Mouse (Mus musculus): ENCODE measurements around the gene Parva.

The Parva gene

DNA sequence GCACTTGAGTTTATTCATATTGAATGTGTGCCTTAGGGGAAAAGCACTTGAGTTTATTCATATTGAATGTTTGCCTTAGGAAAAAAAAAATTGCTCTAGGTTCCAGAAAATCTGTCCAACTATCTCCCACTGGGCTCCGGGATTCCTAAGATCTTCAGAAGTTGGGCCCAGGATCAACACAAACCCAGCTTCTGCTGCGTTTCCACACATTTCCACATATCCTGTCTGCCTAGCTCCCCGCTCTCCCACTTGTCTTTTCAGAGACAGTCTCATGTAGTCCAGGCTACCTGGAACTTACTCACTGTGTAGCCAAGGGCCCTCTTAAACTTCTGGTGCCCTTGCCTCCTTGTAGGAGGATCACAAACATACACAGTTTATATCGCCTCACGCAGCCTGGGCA is 175.7 kb downstream of the Parva start:
- in situ Hi-C loops (cut with MboI), result no loop called here

DNA sequence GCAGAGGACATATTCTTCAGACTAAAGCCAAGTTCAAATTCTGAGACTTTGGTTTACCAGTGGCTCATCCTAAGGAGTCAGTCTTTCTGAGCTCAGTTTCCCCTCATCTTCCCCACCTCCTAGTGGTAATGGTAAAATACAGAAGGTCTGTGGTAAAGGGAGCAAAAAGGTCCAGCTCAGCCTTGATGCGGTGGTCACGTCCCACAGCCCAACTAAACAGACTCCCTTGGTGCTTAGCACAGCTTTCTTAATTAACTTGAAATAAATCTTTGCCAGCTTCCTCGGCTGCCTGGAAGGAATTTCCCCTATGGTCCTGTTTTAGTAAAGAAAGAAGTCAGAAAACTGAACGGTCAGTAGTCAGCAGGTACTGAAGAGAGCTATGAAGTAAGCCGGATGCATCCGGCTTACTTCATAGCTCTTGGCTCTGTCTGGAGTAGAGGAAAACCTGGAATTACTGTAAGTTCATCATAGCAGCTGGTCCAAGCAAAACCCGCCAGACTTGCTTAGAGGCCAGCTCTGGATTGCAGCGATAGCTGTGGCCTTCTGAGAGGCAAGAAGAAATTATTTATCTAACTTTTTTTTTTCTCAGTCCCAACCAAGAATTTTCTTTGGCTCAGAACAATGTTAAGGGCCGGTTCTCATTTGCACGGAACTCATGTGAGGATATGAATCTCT is 176.3 kb downstream of the Parva start:
- in situ Hi-C loops (cut with MboI), result no loop called here

DNA sequence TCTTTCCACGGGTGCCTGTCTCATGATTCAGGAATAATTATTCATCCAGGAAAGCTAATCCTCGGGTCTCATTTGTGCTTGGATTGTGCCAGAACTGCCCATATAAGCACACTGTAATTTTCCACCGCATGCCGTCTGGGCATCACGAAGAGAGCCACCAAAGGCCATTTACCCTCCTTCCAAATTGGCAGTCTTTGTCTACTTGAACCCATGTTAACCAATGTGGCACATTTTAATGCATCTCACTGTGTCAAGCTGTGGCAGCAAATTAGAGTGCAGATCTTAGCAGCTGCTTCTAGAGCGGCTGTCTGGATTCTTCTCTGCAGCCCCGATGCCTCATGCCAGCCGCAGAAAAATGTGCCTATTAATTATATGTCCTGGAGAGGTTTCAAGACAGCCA is 176.9 kb downstream of the Parva start:
- in situ Hi-C loops (cut with MboI), result no loop called here

DNA sequence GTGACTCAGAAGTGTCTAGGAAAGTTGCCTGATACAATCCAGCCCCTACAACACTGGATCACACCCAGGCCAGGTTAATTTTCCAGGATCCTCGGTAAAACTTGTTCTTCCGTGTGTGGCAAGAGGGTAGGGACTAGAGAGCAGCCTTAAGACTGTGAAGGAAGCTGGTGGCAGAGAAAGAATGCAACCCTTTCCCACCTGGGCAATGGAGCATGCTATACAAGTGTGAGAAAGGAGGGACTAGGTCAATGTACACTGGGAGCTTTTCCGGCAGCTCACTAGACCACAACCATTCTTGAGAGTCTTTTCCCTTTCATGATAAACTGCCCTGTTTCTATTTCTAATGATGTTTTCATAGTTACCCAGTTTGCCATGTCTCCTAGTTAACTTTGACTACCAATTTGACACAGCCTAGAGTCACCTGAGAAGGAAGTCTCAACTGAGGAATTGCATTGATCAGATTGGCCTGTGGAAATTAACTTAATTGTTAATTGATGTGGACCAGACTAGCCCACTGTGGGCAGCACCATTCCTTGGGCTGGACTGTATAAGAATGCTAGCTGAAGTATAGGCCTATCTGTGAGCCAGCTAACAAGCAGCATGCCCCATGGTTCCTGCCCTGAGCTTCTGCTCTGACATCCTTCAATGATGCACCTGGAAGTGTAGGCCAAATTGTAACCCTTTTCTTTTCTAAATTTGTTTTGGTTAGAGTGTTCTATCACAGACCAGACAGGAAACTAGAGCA is 186.9 kb downstream of the Parva start:
- in situ Hi-C loops (cut with MboI), result no loop called here

DNA sequence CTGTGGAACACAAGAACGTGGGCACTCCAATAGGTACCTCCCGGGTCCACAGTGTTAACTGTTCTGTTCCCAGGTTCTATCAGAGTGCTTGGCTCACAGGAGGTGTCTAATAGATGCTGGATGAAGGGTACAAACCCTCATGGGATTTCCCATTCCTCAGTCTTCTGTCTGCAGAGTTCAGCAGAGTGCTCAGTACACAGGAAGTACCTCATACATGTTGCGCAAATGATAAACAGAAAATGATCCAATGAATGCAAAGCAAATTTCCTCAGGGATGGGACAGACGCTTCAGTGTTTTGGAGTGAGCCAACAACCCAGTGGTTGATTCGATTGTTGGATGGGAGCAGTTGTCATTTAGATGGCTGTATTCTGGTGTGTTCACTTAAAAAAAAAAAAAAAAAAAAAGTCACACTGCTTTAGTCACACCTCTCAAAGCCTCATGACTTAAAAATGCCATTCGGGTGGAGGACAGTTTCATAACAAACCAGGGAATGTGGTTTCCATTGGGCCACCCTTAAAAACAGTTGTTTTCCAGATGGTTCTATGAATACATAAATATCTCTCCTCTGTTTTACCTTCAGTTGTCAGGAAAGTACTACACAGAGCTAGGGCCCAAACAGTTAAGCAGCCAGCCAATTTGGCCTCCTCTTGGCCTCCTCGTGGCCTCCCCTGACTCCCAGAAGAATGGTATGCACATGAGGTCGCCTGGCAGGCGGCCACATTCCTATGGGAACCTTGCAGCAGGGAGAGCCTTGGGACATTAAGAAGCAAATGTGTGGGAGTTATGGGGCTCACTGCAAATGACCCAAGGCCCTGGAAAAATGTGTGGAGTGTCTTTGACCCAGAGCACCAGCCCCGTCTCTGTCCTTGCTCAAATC is 187.7 kb downstream of the Parva start:
- in situ Hi-C loops (cut with MboI), result no loop called here

DNA sequence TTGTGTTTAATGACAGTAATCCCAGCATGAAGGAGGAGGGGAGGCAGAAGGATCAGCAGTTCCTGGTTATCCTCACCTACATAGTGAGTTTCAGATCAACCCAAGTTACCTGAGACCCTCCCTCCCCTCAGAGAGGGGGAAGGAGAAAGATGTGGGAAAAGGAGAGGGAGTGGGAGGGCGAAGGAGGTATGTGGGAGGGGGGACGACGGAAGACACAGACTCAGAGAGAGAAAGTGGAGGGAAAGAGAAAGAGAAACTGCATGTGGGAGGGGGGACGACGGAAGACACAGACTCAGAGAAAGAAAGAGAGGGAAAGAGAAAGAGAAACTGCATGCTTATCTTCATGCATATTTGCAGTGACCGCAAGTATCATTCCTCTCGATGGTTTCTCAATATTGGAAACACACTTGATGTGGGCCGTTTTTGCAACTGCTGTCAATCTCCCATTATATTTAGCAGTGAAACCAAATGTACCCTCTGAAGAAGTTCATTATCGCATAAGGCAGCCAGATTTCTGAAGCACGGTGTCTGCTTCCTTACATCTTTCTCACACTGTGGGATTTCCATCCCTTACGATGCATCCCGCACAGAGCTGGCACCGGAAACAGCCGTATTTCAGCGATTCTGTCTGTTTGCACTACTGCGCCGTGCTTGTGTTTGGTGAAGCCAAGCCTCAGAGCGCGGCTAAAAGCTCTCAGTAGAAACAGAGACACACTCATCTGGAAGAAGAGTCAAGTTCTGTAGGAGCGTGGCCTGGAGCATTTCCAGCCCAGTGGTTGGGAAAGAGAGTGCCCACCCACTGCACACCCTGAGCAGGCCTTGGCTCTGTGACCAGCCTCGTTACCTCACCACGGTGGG is 193.2 kb downstream of the Parva start:
- in situ Hi-C loops (cut with MboI), result no loop called here

DNA sequence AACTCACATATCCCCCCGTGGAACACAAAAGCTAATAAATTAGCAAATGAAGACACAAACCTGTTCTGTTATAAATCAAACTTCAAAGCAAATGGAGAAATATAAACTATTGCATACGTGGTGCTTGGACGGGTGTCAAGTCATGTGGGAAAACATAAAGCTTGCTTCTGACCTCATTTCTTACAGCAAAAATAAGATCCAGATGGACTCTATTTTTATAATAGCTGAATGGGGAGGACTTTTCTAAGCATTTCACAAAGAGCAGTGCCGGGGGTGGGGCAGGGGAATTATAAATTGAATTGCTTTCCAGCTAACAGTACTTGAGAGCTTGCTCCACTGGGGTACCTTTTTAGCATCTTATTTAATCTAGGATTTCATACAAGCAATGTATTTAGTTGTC is 200.2 kb downstream of the Parva start:
- in situ Hi-C loops (cut with MboI), result no loop called here

DNA sequence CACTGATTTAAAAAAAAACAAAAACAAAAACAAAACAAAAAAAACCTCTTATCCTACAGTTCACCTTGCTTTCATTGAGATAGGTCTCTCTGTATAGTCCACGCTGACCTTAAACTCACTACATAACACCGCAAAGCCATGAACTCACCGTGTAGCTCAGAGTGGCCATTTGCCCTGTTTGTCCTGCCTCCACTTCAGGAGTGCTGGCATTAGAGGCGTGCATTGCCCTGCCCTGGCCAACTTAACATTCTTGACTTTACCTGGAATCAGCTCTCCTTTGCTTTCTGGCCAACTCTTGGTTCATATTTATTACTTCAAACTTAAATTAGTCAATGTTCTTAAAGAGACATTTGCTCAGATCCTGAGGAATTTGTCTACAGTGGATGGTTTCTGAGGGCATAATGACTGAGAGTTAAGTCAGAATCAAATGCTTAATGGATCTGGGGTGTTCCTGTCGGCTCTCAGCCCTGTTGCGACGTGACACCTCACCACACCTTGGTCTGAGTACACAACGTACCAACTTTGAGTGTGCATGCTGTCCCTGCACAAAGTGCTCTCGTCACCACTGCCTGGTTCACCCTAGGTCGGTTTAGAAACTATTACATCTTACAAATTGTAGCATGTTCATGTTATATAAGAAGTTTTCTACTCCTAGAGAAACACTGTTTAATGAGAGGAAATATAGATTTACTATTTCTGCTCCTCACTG is 207.4 kb downstream of the Parva start:
- in situ Hi-C loops (cut with MboI), result no loop called here

DNA sequence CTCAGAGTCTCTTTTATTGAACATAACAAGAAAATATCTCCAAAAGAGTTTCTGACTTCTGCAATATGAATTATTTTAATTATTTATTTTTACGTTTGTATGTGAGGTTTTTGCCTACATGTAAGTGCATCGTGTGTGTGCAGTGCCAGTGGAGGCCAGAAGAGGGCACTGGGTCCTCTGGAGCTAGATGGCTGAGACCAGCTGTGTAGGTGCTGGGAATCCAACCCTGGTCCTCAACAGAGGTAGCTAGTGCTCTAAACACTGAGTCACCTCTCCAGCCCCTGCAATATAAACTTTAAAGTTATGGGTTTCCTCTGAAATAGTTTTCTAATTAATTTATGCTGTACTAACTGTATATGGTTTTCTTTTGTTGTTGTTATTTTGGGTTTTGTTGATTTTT is 208.6 kb downstream of the Parva start:
- in situ Hi-C loops (cut with MboI), result no loop called here
